In genomic region chr2:136416381-136416780, GRCm38 (mm10) we compare ENCODE assay signal across 22 mouse cellular contexts. TPM values are rescaled to one million over a fixed set of nuclear protein-coding genes. Genes with fewer than 3 reads are reported as not detected.
DNase-seq lines count a peak whose midpoint lies in the region; ATAC-seq and TF ChIP-seq lines count a peak whose summit lies in the region.
"Had no signal": no experiment of that assay in that cellular context is flagged by ENCODE, and none has a peak within 500 bp of the region (broad histone marks: within the 10 kb centered on the region; RNA-seq: fewer than 3 reads in every experiment).

No protein-coding gene starts in this region.

- ATAC-seq in forebrain, postnatal 0 days: peak; percentile 88
- no peak; the same call in 1 of the 2 replicates for ATAC-seq in forebrain, embryonic 15.5 days (replicated peaks)
- ATAC-seq: CD4-positive, CD25-positive, alpha-beta regulatory T cell, adult 4 months; hindbrain, postnatal 0 days had no signal

- H3K4me1 ChIP-seq in forebrain, postnatal 0 days (ENCODE audit: insufficient read depth): no peaks in the 10 kb centered on the region
- no peaks in the 10 kb centered on the region for H3K4me1 ChIP-seq in forebrain, embryonic 15.5 days
- H3K4me1 ChIP-seq: heart, embryonic 13.5 days; midbrain, embryonic 10.5 days; neural tube, embryonic 12.5 days had no signal

- H3K27ac ChIP-seq in forebrain, postnatal 0 days (ENCODE audit: low read depth, low read length): no peak overlapping the region
- H3K27ac ChIP-seq in forebrain, embryonic 15.5 days (replicated peaks): no peak overlapping the region
- H3K27ac ChIP-seq: heart, embryonic 13.5 days; hindbrain, postnatal 0 days; midbrain, embryonic 10.5 days; neural tube, embryonic 12.5 days had no signal

- no peak for TF ChIP-seq CTCF in forebrain, postnatal 0 days (IDR thresholded peaks at IDR 0.05; ENCODE audit: low read depth)

- no peaks in the 10 kb centered on the region for H3K9me3 ChIP-seq in forebrain, postnatal 0 days (ENCODE audit: low read length)
- H3K9me3 ChIP-seq in forebrain, embryonic 15.5 days: no peaks in the 10 kb centered on the region
- H3K9me3 ChIP-seq: heart, embryonic 13.5 days; midbrain, embryonic 10.5 days; neural tube, embryonic 12.5 days had no signal

- no peaks in the 10 kb centered on the region for H3K36me3 ChIP-seq in forebrain, postnatal 0 days (ENCODE audit: insufficient read depth)
- no peaks in the 10 kb centered on the region for H3K36me3 ChIP-seq in forebrain, embryonic 15.5 days
- H3K36me3 ChIP-seq: G1E; heart, embryonic 13.5 days; midbrain, embryonic 10.5 days; neural tube, embryonic 12.5 days had no signal

- DNase-seq in cerebellum, adult 9-10 months: peak; percentile 31
- DNase-seq in cerebellum, adult 11 months: no peak
- DNase-seq in forebrain, postnatal 0 days: peak; percentile 74
- peak; percentile 42 to 60 for DNase-seq in left cerebral cortex, adult 9 months (ENCODE audit: low spot score in 2 of 2)
- DNase-seq in left cerebral cortex, postnatal 4 days: no peak
- peak; percentile 34 to 60 for DNase-seq in left cerebral cortex, postnatal 14 days (ENCODE audit: low spot score in 2 of 2)
- DNase-seq in thymus, postnatal 14 days: no peak
- DNase-seq: heart, adult 11 months; heart, postnatal 4 days; kidney, adult 11 months; kidney, postnatal 10 days; lung, embryonic 14.5 days; lung, postnatal 4 days; thymus, postnatal 4 days had no signal

- no peak overlapping the region for H3K9ac ChIP-seq in forebrain, postnatal 0 days
- H3K9ac ChIP-seq in forebrain, embryonic 15.5 days (replicated peaks): no peak overlapping the region
- H3K9ac ChIP-seq: heart, embryonic 13.5 days; lung, embryonic 14.5 days; neural tube, embryonic 12.5 days had no signal

- no peaks in the 10 kb centered on the region for H3K27me3 ChIP-seq in forebrain, postnatal 0 days (ENCODE audit: insufficient read depth, low read length)
- no peaks in the 10 kb centered on the region for H3K27me3 ChIP-seq in forebrain, embryonic 15.5 days
- H3K27me3 ChIP-seq: heart, embryonic 13.5 days; neural tube, embryonic 12.5 days had no signal

- H3K4me3 ChIP-seq in forebrain, postnatal 0 days (ENCODE audit: low read depth, low read length): no peak overlapping the region
- H3K4me3 ChIP-seq in forebrain, embryonic 15.5 days: no peak overlapping the region
- H3K4me3 ChIP-seq: heart, embryonic 13.5 days; midbrain, embryonic 10.5 days; neural tube, embryonic 12.5 days had no signal

- intact Hi-C loops in left cerebral cortex, postnatal 4 days (cut with DNase I): no loop called here
- intact Hi-C loops in left cerebral cortex, postnatal 14 days (cut with DNase I): no loop called here

- no peak overlapping the region for H3K4me2 ChIP-seq in forebrain, postnatal 0 days (ENCODE audit: low read depth)
- no peak overlapping the region for H3K4me2 ChIP-seq in forebrain, embryonic 15.5 days (replicated peaks)
- H3K4me2 ChIP-seq: heart, embryonic 13.5 days; lung, embryonic 14.5 days; neural tube, embryonic 12.5 days had no signal

RNA-seq across cellular contexts. Expression of gene Pak7, which starts 28.6 kb away (rescaled TPM):
- total RNA-seq in forebrain, postnatal 0 days (2014; rRNA removed): 42.5 and 48.1 TPM in 2 replicates
- 24.0 and 29.3 TPM in 2 replicates for polyA plus RNA-seq in forebrain, postnatal 0 days (2015; fragmentation: Nextera tagmentation; extraction: Ambion mirVana)
- polyA plus RNA-seq in forebrain, embryonic 15.5 days (2015; fragmentation: Nextera tagmentation; extraction: Ambion mirVana): 29.6 and 32.8 TPM in 2 replicates
- total RNA-seq in left cerebral cortex, postnatal 4 days (2021): 10 to 100 TPM; 62.3 to 72.5 TPM
- total RNA-seq in left cerebral cortex, postnatal 14 days (2021): 10 to 100 TPM; 37.8 to 43.1 TPM
- total RNA-seq: liver, adult 2 months had no signal
- polyA plus RNA-seq: CD4-positive, CD25-positive, alpha-beta regulatory T cell, adult 4 months; G1E; liver, adult 2 months had no signal

Comparison
In these comparisons a context has a peak if more than half of its experiments do, and no peak if none do; other contexts are left out.
1. DNase-seq: peak in cerebellum, adult 9-10 months (single experiment), forebrain, postnatal 0 days (single experiment), left cerebral cortex, adult 9 months (2 of 2) and left cerebral cortex, postnatal 14 days (2 of 2); none in cerebellum, adult 11 months (single experiment), left cerebral cortex, postnatal 4 days (single experiment) and thymus, postnatal 14 days (single experiment).